Mouse (Mus musculus) forebrain, embryonic 12.5 days (tissue): Measurements from ENCODE around the gene Cabp7. TPM values are rescaled to one million over a fixed set of nuclear protein-coding genes. Genes with fewer than 3 reads are reported as not detected.

Experiments used
- ATAC-seq: fragments of 200-750 bp; cut with Nextera tagmentation; 2 replicates; pipeline ENCODE4 v1.8.0; 2017; ENCODE audit warnings: moderate TSS enrichment; ENCODE audit not compliant: low FRiP score
- H3K27ac ChIP-seq: fragments of 300-500 bp; sonication (generic); 2 replicates; pipeline ENCODE4 v1.5.1; 2016; ENCODE audit warnings: mild to moderate bottlenecking
- H3K27me3 ChIP-seq: fragments of 300-500 bp; sonication (generic); 2 replicates; pipeline ENCODE4 v1.6.1; 2016; ENCODE audit warnings: mild to moderate bottlenecking
- H3K36me3 ChIP-seq: fragments of 300-500 bp; sonication (generic); replicated peaks from 2 replicates; pipeline ENCODE4 v1.6.1; 2016; ENCODE audit warnings: mild to moderate bottlenecking
- H3K4me1 ChIP-seq: fragments of 300-500 bp; sonication (generic); 2 replicates; pipeline ENCODE4 v1.6.1; 2016
- H3K4me2 ChIP-seq: fragments of 300-500 bp; sonication (generic); 2 replicates; pipeline ENCODE4 v1.6.1; 2016; ENCODE audit warnings: mild to moderate bottlenecking, moderate library complexity
- H3K4me3 ChIP-seq: fragments of 300-500 bp; sonication (generic); replicated peaks from 2 replicates; pipeline ENCODE4 v1.5.1; 2016; ENCODE audit warnings: mild to moderate bottlenecking
- H3K9ac ChIP-seq: fragments of 300-500 bp; sonication (generic); 2 replicates; pipeline ENCODE4 v1.6.1; 2016; ENCODE audit warnings: mild to moderate bottlenecking
- H3K9me3 ChIP-seq: fragments of 300-500 bp; sonication (generic); 2 replicates; pipeline ENCODE4 v1.6.1; 2016
- WGBS: fragments of 180-500 bp; shearing (Covaris S2); methylation state at CpG from one replicate; pipeline ENCODE4 v1.1.7; 2016; 5-methylcytosine and 5-hydroxymethylcytosine counted together
- polyA plus RNA-seq: library from polyadenylated mRNA; unstranded; fragments of >200 nt; fragmentation: Nextera tagmentation; extraction: Ambion mirVana; gene quantifications from 2 replicates; pipeline ENCODE4 v1.2.1, GENCODE M21; 2016

Gene Cabp7
- polyA plus RNA-seq, 1 experiment from 2014 or later: 0.64 TPM

DNA sequence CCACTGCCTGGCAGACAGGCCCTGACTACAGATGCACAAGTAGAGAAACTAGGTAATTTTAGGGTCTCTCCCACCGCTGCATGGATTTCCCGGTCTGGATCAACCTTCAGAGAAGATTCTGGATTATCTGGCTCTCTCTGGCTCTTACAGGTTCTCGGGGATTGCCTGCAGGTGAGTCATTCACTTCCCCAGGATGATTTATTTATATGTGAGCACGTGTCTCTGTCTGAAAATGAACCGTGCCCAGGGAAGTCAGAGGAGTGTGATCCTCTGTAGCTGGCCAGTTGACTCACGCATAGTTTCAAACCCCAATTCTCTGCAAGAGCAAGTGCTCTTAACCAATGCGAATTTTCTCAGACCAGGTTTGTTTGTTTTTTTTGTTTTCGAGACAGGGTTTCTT lies 45.9 kb downstream of the Cabp7 start:
- Histone ChIP-seq H3K27me3 (no peaks in the 10 kb centered on the region), H3K4me3 (no peak overlapping the region), H3K4me1 (peaks cover 17% of the 10 kb centered on the region), H3K27ac (no peak overlapping the region), H3K9ac (no peak overlapping the region), H3K9me3 (no peaks in the 10 kb centered on the region), H3K4me2 (no peak overlapping the region), H3K36me3 (peaks cover 19% of the 10 kb centered on the region)
- 93% methylated on average over 8 of the region's 8 CpGs for WGBS
- no peak for ATAC-seq

DNA sequence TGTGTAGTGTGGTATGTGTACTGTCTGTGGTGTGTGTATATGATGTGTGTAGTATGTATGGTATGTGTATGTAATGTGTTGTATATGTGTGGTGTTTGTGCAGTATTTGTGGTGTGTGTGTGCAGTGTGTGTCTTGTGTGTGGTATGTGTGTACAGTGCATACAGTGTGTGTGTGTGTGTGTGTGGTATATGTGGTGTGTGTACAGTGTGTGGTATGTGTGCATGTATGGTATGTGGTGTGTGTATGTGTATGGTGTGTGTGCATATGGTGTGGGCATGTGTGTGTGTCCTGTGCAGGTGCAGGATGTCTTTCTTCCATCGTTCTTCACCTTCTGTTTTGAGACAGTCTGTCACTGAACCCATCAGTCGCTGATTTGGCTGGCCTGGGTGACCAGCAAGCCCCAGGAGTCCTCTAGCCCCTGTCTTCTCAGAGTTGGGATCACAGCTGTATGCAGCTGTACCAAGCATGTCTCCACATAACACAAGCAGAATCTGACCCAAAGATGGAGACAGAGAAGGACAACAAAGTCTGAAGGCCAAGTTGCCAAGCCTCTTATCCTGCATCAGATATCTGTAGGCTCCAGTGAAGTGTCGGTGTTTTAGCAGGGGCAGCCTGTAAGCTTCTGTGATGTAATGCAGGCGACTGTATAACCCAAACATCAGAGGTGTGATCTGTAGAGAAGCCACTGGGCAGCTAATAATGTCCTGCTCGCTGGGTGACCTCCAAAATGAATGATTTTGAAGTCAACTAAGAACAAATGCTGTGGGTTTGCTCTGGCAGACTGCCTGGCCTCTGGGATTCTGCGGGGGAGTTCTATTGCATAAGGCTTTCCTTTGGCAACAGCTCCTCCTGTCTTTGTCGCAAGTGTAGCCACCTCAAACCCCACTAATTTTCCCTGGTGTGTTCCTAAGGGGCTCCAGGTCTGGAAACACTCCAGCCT lies 49.3 kb downstream of the Cabp7 start:
- Histone ChIP-seq H3K4me3 (no peak overlapping the region), H3K27me3 (no peaks in the 10 kb centered on the region), H3K27ac (no peak overlapping the region), H3K4me1 (no peaks in the 10 kb centered on the region), H3K4me2 (no peak overlapping the region), H3K36me3 (peaks cover 19% of the 10 kb centered on the region), H3K9ac (no peak overlapping the region), H3K9me3 (no peaks in the 10 kb centered on the region)
- WGBS: 72% methylated on average over 7 of the region's 7 CpGs
- no peak for ATAC-seq

DNA sequence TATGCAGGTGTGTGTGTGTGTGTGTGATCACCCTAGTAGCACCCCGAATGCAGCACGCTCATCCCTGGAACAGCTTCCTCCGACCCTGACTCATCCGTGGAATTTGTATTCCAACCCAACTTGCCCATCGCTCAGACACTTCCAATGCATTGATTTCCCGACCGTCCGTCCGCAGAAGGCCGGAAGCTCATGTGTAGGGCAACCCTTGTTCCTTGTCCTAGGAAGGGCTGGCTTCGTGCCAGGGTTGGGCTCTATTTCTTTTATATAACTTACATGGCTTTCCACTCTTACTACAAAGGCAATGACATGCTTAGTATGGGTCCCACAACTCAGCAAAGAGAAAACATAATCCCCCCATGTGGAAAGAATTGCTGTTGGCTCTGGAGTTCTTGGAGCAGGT lies 54.4 kb downstream of the Cabp7 start:
- Histone ChIP-seq H3K4me2 (no peak overlapping the region), H3K27me3 (no peaks in the 10 kb centered on the region), H3K4me1 (no peaks in the 10 kb centered on the region), H3K27ac (no peak overlapping the region), H3K9me3 (no peaks in the 10 kb centered on the region), H3K36me3 (no peaks in the 10 kb centered on the region), H3K9ac (no peak overlapping the region), H3K4me3 (no peak overlapping the region)
- no peak for ATAC-seq
- 84% methylated on average over 11 of the region's 11 CpGs for WGBS

DNA sequence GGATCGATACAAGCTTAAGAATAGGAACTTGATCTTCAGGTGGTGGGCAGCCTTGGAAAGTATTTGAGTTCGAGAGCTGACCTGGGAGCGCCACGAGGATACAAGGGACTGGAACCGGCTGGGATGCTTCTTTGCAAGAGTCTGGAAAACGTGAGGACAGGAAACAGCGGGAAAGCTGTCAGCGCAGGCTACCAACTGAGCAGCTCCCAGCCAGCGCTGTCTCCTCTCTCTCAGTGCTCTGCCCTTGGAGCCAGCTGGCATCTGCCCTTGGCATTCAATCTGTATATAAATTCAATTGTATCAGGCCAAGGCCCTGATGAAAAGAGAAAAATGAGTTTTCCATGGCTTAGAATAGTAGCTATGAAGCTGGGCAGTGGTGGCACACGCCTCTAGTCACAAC lies 55.4 kb downstream of the Cabp7 start:
- H3K27ac ChIP-seq: no peak overlapping the region
- 67% methylated on average over 10 of the region's 10 CpGs for WGBS
- no peaks in the 10 kb centered on the region for H3K27me3 ChIP-seq
- H3K4me1 ChIP-seq: no peaks in the 10 kb centered on the region
- H3K4me3 ChIP-seq: no peak overlapping the region
- H3K9ac ChIP-seq: no peak overlapping the region
- no peak overlapping the region for H3K4me2 ChIP-seq
- no peaks in the 10 kb centered on the region for H3K9me3 ChIP-seq
- H3K36me3 ChIP-seq: no peaks in the 10 kb centered on the region
- ATAC-seq: no peak

DNA sequence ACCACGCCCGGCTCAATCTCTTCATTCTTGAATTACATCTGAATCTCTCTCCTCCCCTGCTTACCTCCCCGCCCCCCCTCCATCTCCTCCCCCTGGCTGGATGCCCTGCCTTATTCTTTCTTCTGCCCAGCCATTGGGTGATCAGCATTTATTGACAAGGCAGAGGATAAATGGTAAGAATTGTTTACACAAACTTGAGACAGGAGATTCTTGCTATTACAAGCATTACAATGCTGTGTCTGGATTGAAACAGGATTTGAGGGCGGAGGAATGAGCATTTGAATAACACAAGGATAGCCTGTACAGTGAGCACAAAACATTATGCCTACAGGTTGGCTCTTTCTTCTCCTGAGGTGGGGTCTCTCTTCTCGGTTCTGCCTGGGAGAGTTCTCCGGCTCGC lies 56.2 kb downstream of the Cabp7 start:
- Histone ChIP-seq H3K27ac (no peak overlapping the region), H3K9ac (no peak overlapping the region), H3K4me3 (no peak overlapping the region), H3K27me3 (no peaks in the 10 kb centered on the region), H3K4me2 (no peak overlapping the region), H3K36me3 (no peaks in the 10 kb centered on the region), H3K9me3 (no peaks in the 10 kb centered on the region), H3K4me1 (no peaks in the 10 kb centered on the region)
- 82% methylated on average over 7 of the region's 7 CpGs for WGBS
- ATAC-seq: no peak

DNA sequence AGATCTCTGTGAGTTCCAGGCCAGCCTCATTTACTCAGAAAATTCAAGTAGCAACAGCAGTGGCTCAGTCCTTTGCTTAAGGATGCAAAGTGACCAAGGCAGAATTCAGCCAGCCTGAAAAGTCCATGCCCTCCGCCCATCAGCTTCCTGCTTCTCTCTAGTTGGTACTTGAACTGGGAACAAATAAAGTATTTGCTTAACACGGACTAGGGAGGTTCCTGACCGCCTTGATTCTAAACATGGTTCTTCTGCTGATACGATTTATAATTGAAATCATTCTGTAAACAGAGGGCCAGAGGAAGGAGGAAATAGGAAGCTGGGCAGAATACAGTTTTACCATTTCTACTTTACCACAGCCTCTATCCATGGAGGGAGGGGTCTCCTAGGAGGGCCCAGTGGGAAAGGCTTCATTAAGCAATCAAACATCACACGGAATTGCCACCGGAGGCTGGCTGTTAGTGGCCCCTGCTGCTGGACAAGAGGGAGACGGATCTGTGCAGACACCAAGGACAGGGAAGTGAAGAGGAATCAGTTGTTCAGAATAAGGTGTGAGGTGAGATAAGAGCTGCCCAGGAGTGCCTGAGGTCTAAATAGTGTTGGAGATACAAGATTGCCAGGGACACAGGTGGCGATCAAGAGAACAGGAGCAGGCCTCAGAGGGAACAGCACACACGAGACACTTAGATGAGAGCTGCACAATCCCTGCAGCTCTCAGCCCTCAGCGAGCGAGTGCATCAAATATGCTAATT lies 57.8 kb downstream of the Cabp7 start:
- ATAC-seq: no peak
- Histone ChIP-seq H3K36me3 (peaks cover 6% of the 10 kb centered on the region; the same call in 1 of the 2 replicates), H3K27me3 (no peaks in the 10 kb centered on the region), H3K27ac (no peak overlapping the region), H3K4me3 (no peak overlapping the region), H3K9me3 (no peaks in the 10 kb centered on the region), H3K4me2 (no peak overlapping the region), H3K9ac (no peak overlapping the region), H3K4me1 (no peaks in the 10 kb centered on the region)
- 73% methylated on average over 11 of the region's 11 CpGs for WGBS

DNA sequence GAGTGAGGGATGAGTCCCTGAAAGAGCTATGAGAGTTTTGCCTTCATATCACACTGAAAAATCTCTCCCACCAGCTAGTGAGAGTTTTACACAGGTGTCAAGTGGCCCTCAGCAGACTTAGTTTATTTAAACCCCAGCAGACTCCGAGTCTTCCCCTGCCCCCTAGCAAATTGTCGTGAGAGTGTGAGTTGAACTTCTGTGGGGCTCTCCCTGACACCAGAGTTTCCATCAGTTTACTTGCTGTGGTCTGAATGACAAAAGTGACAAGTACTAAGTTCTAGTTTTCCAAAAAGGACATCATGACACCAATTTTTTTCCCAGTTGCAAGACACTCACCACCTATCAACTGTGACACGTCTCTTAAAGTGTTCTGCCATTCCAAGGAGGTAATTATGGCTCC lies 58.7 kb downstream of the Cabp7 start:
- H3K36me3 ChIP-seq: peaks cover 15% of the 10 kb centered on the region
- H3K4me2 ChIP-seq: no peak overlapping the region
- WGBS: 81% methylated on average over 3 of the region's 3 CpGs
- H3K27me3 ChIP-seq: no peaks in the 10 kb centered on the region
- H3K27ac ChIP-seq: no peak overlapping the region
- no peak overlapping the region for H3K9ac ChIP-seq
- H3K4me3 ChIP-seq: no peak overlapping the region
- no peak for ATAC-seq
- H3K9me3 ChIP-seq: no peaks in the 10 kb centered on the region
- no peaks in the 10 kb centered on the region for H3K4me1 ChIP-seq

DNA sequence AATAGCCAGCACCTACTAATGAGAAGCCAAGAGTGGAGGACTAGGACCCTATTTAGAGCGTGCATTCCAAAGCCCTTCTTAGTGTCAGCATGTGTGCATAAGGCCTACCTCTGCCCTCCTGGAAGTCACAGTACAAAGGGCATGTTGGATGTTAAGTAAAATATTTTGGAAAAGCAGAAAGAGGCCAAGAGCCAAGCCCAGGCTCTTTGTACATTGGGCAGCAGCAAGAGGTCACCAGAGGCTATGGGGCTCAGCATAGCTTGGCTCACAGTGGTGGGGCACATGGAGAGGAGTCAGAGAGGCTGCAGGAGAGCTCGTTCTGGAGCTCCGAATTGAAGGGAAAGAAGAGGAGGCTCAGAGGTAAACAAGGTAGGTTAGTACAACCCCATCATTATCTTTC lies 59.6 kb downstream of the Cabp7 start:
- no peaks in the 10 kb centered on the region for H3K4me1 ChIP-seq
- H3K4me3 ChIP-seq: no peak overlapping the region
- WGBS: 76% methylated on average over 3 of the region's 3 CpGs
- H3K36me3 ChIP-seq: peaks cover 23% of the 10 kb centered on the region
- ATAC-seq: no peak
- no peaks in the 10 kb centered on the region for H3K27me3 ChIP-seq
- no peak overlapping the region for H3K4me2 ChIP-seq
- no peaks in the 10 kb centered on the region for H3K9me3 ChIP-seq
- no peak overlapping the region for H3K9ac ChIP-seq
- no peak overlapping the region for H3K27ac ChIP-seq

Other genes with a start within 250 kb of the Cabp7 start
- 46.5 and 50.1 TPM in 2 replicates for gene Mtmr3, start 151.9 kb downstream of the Cabp7 start, polyA plus RNA-seq
- gene Gm11032, start 126.7 kb downstream of the Cabp7 start, polyA plus RNA-seq: not detected in 2 replicates
- 32.6 TPM in 2 replicates for gene Ascc2, start 109.0 kb downstream of the Cabp7 start, polyA plus RNA-seq
- gene Uqcr10, start 42.4 kb downstream of the Cabp7 start, polyA plus RNA-seq: 510 and 566 TPM in 2 replicates
- gene Zmat5, start 42.1 kb downstream of the Cabp7 start, polyA plus RNA-seq: 74.0 and 75.0 TPM in 2 replicates
- gene Nf2, start 102.8 kb upstream of the Cabp7 start, polyA plus RNA-seq: 72.1 and 75.6 TPM in 2 replicates
- gene Nipsnap1, start 127.2 kb upstream of the Cabp7 start, polyA plus RNA-seq: 95.5 and 99.9 TPM in 2 replicates
- 55.2 and 61.4 TPM in 2 replicates for gene Thoc5, start 148.5 kb upstream of the Cabp7 start, polyA plus RNA-seq
- gene Nefh, start 201.3 kb upstream of the Cabp7 start, polyA plus RNA-seq: 0.36 and 0.47 TPM in 2 replicates
- 67.9 and 76.7 TPM in 2 replicates for gene Ap1b1, start 240.0 kb upstream of the Cabp7 start, polyA plus RNA-seq